9 mouse cellular contexts compared by ENCODE assay signal in genomic region chr3:89058783-89059182, GRCm38 (mm10). TPM values are rescaled to one million over a fixed set of nuclear protein-coding genes. Genes with fewer than 3 reads are reported as not detected.
DNase-seq lines count a peak whose midpoint lies in the region; ATAC-seq lines count a peak whose summit lies in the region.
"Had no signal": no experiment of that assay in that cellular context is flagged by ENCODE, and none has a peak within 500 bp of the region (broad histone marks: within the 10 kb centered on the region; RNA-seq: fewer than 3 reads in every experiment).

No protein-coding gene starts in this region.

- H3K27me3 ChIP-seq in limb, embryonic 11.5 days (ENCODE audit: control insufficient read depth, insufficient read depth, low read length) = no peaks in the 10 kb centered on the region
- H3K27me3 ChIP-seq in limb, embryonic 10.5 days (ENCODE audit: low read depth, poor library complexity, severe bottlenecking) = no peaks in the 10 kb centered on the region
- H3K27me3 ChIP-seq in embryonic facial prominence, embryonic 14.5 days (replicated peaks; ENCODE audit: control insufficient read depth, insufficient read depth, low read length) = no peaks in the 10 kb centered on the region
- no peaks in the 10 kb centered on the region for H3K27me3 ChIP-seq in forebrain, embryonic 11.5 days (ENCODE audit: control insufficient read depth, insufficient read depth, low read length)

- ATAC-seq in limb, embryonic 11.5 days (ENCODE audit: insufficient number of reproducible peaks, low FRiP score, low TSS enrichment, low read depth) = no peak
- ATAC-seq in activated CD4-positive, CD25-positive, alpha-beta regulatory T cell, adult 4 months = peak; percentile 40
- ATAC-seq in embryonic facial prominence, embryonic 14.5 days (ENCODE audit: low read depth) = no peak
- ATAC-seq in megakaryocyte-erythroid progenitor cell, adult 5-6 weeks (replicated peaks; ENCODE audit: low FRiP score, low TSS enrichment, poor library complexity, severe bottlenecking) = 0 out of 2 replicates have a peak, but pooled peaks have one; percentile 75
- no peak for ATAC-seq in forebrain, embryonic 11.5 days (replicated peaks; ENCODE audit: low FRiP score)

- 85% methylated on average over 3 of the region's 3 CpGs for WGBS in limb, embryonic 11.5 days
- WGBS in limb, embryonic 10.5 days = 83% methylated on average over 3 of the region's 3 CpGs
- 80% methylated on average over 3 of the region's 3 CpGs for WGBS in embryonic facial prominence, embryonic 14.5 days
- WGBS in forebrain, embryonic 11.5 days = 88% methylated on average over 3 of the region's 3 CpGs

- peak; percentile 43 to 53 for DNase-seq in cerebellum, adult 18-20 months
- DNase-seq in cerebellum, postnatal 4 days (ENCODE audit: low spot score in 2 of 2) = no peak
- peak; percentile 31 for DNase-seq in limb, embryonic 11.5 days (ENCODE audit: low spot score)
- DNase-seq in limb, embryonic 10.5 days (ENCODE audit: low spot score) = no peak
- peak; percentile 2 for DNase-seq in embryonic facial prominence, embryonic 14.5 days (ENCODE audit: low spot score)
- no peak for DNase-seq in forebrain, embryonic 11.5 days (ENCODE audit: low spot score)

- no peak overlapping the region for H3K4me2 ChIP-seq in limb, embryonic 11.5 days (ENCODE audit: low read depth, severe bottlenecking)
- H3K4me2 ChIP-seq in embryonic facial prominence, embryonic 14.5 days (ENCODE audit: low read depth, low read length) = no peak overlapping the region
- no peak overlapping the region for H3K4me2 ChIP-seq in forebrain, embryonic 11.5 days (ENCODE audit: low read depth, low read length, severe bottlenecking)

- H3K9ac ChIP-seq in limb, embryonic 11.5 days (ENCODE audit: low read length) = no peak overlapping the region
- H3K9ac ChIP-seq in embryonic facial prominence, embryonic 14.5 days (ENCODE audit: low read depth, low read length) = no peak overlapping the region
- no peak overlapping the region for H3K9ac ChIP-seq in forebrain, embryonic 11.5 days (ENCODE audit: low read length)

- no peak overlapping the region for H3K27ac ChIP-seq in limb, embryonic 11.5 days (replicated peaks; ENCODE audit: low read depth, low read length)
- H3K27ac ChIP-seq in limb, embryonic 10.5 days = no peak overlapping the region
- H3K27ac ChIP-seq in embryonic facial prominence, embryonic 14.5 days (replicated peaks; ENCODE audit: low read depth, low read length) = no peak overlapping the region
- no peak overlapping the region for H3K27ac ChIP-seq in forebrain, embryonic 11.5 days (ENCODE audit: low read depth, low read length)

- H3K4me3 ChIP-seq in limb, embryonic 11.5 days (ENCODE audit: low read depth, low read length) = no peak overlapping the region
- H3K4me3 ChIP-seq in limb, embryonic 10.5 days = no peak overlapping the region
- no peak overlapping the region for H3K4me3 ChIP-seq in embryonic facial prominence, embryonic 14.5 days (ENCODE audit: low read depth, low read length)
- no peak overlapping the region for H3K4me3 ChIP-seq in forebrain, embryonic 11.5 days (ENCODE audit: low read depth, low read length)

- H3K36me3 ChIP-seq in limb, embryonic 11.5 days (ENCODE audit: control insufficient read depth, insufficient read depth, low read length) = peaks cover 20% of the 10 kb centered on the region; the same call in 1 of the 2 replicates
- peaks cover 100% of the 10 kb centered on the region for H3K36me3 ChIP-seq in limb, embryonic 10.5 days
- peaks cover 96% of the 10 kb centered on the region for H3K36me3 ChIP-seq in embryonic facial prominence, embryonic 14.5 days (ENCODE audit: control insufficient read depth, insufficient read depth, low read length)
- peaks cover 3% of the 10 kb centered on the region; the same call in 1 of the 2 replicates for H3K36me3 ChIP-seq in forebrain, embryonic 11.5 days (ENCODE audit: control insufficient read depth, insufficient read depth, low read length)

- no peaks in the 10 kb centered on the region for H3K9me3 ChIP-seq in limb, embryonic 11.5 days (ENCODE audit: control insufficient read depth, low read length)
- H3K9me3 ChIP-seq in limb, embryonic 10.5 days (replicated peaks) = no peaks in the 10 kb centered on the region
- H3K9me3 ChIP-seq in embryonic facial prominence, embryonic 14.5 days (ENCODE audit: control insufficient read depth, low read length) = no peaks in the 10 kb centered on the region
- H3K9me3 ChIP-seq in forebrain, embryonic 11.5 days (ENCODE audit: control insufficient read depth, low read length) = no peaks in the 10 kb centered on the region

- H3K4me1 ChIP-seq in limb, embryonic 11.5 days (ENCODE audit: control insufficient read depth, insufficient read depth, low read length) = no peaks in the 10 kb centered on the region
- H3K4me1 ChIP-seq in limb, embryonic 10.5 days = no peaks in the 10 kb centered on the region
- no peaks in the 10 kb centered on the region for H3K4me1 ChIP-seq in embryonic facial prominence, embryonic 14.5 days (ENCODE audit: control insufficient read depth, insufficient read depth, low read length)
- H3K4me1 ChIP-seq in forebrain, embryonic 11.5 days (replicated peaks; ENCODE audit: control insufficient read depth, insufficient read depth, low read length) = no peaks in the 10 kb centered on the region

RNA-seq across cellular contexts. Expression of gene Rusc1, which starts 34.3 kb away (rescaled TPM):
- 13.8 TPM in 2 replicates for polyA plus RNA-seq in limb, embryonic 11.5 days (2014; fragmentation: Nextera tagmentation; extraction: Ambion mirVana)
- 9.4 and 13.3 TPM in 2 replicates for polyA plus RNA-seq in limb, embryonic 10.5 days (2016; fragmentation: Nextera tagmentation; extraction: Ambion mirVana)
- 10 to 100 TPM; 54.4 to 70.3 TPM for polyA plus RNA-seq in activated CD4-positive, CD25-positive, alpha-beta regulatory T cell, adult 4 months (2017; shearing (Covaris generic))
- 23.5 and 26.5 TPM in 2 replicates for polyA plus RNA-seq in embryonic facial prominence, embryonic 14.5 days (2014; fragmentation: Nextera tagmentation; extraction: Ambion mirVana)
- total RNA-seq in megakaryocyte-erythroid progenitor cell, adult 5-6 weeks (2014; fragmentation: Nextera tagmentation) = 8.0 and 13.7 TPM in 2 replicates
- total RNA-seq in megakaryocyte-erythroid progenitor cell, adult 5-6 weeks (2017) = 5.8 and 8.9 TPM in 2 replicates
- 23.9 and 24.5 TPM in 2 replicates for polyA plus RNA-seq in forebrain, embryonic 11.5 days (2014; fragmentation: Nextera tagmentation; extraction: Ambion mirVana)

RNA-seq across cellular contexts. Expression of gene Gm43738, which starts 42.1 kb away (rescaled TPM):
- not detected in 2 replicates for polyA plus RNA-seq in limb, embryonic 11.5 days (2014; fragmentation: Nextera tagmentation; extraction: Ambion mirVana)
- 0.09 TPM in 1 of 2 replicates, not detected in the other for polyA plus RNA-seq in limb, embryonic 10.5 days (2016; fragmentation: Nextera tagmentation; extraction: Ambion mirVana)
- polyA plus RNA-seq in activated CD4-positive, CD25-positive, alpha-beta regulatory T cell, adult 4 months (2017; shearing (Covaris generic)) = under 1 TPM in 1 of 2 experiments, not detected in 1; 0.23 TPM
- polyA plus RNA-seq in embryonic facial prominence, embryonic 14.5 days (2014; fragmentation: Nextera tagmentation; extraction: Ambion mirVana) = not detected in 2 replicates
- not detected in 2 replicates for total RNA-seq in megakaryocyte-erythroid progenitor cell, adult 5-6 weeks (2014; fragmentation: Nextera tagmentation)
- total RNA-seq in megakaryocyte-erythroid progenitor cell, adult 5-6 weeks (2017) = not detected in 2 replicates
- polyA plus RNA-seq in forebrain, embryonic 11.5 days (2014; fragmentation: Nextera tagmentation; extraction: Ambion mirVana) = not detected in 2 replicates
- total RNA-seq: left cerebral cortex, postnatal 25 days had no signal

RNA-seq across cellular contexts. Expression of gene Fdps, which starts 43.0 kb away (rescaled TPM):
- 315 and 326 TPM in 2 replicates for polyA plus RNA-seq in limb, embryonic 11.5 days (2014; fragmentation: Nextera tagmentation; extraction: Ambion mirVana)
- 361 and 405 TPM in 2 replicates for polyA plus RNA-seq in limb, embryonic 10.5 days (2016; fragmentation: Nextera tagmentation; extraction: Ambion mirVana)
- polyA plus RNA-seq in activated CD4-positive, CD25-positive, alpha-beta regulatory T cell, adult 4 months (2017; shearing (Covaris generic)) = 10 to 100 TPM; 75.1 to 83.8 TPM
- 183 and 205 TPM in 2 replicates for polyA plus RNA-seq in embryonic facial prominence, embryonic 14.5 days (2014; fragmentation: Nextera tagmentation; extraction: Ambion mirVana)
- 53.1 and 60.3 TPM in 2 replicates for total RNA-seq in megakaryocyte-erythroid progenitor cell, adult 5-6 weeks (2014; fragmentation: Nextera tagmentation)
- 102 and 125 TPM in 2 replicates for total RNA-seq in megakaryocyte-erythroid progenitor cell, adult 5-6 weeks (2017)
- 332 and 356 TPM in 2 replicates for polyA plus RNA-seq in forebrain, embryonic 11.5 days (2014; fragmentation: Nextera tagmentation; extraction: Ambion mirVana)

Comparison
In these comparisons a context has a peak if more than half of its experiments do, and no peak if none do; other contexts are left out.
1. DNase-seq: peak in cerebellum, adult 18-20 months (2 of 2), limb, embryonic 11.5 days (single experiment) and embryonic facial prominence, embryonic 14.5 days (single experiment); none in cerebellum, postnatal 4 days (0 of 2), limb, embryonic 10.5 days (single experiment) and forebrain, embryonic 11.5 days (single experiment).
2. ATAC-seq: peak in activated CD4-positive, CD25-positive, alpha-beta regulatory T cell, adult 4 months (single experiment) and megakaryocyte-erythroid progenitor cell, adult 5-6 weeks (single experiment); none in limb, embryonic 11.5 days (single experiment), embryonic facial prominence, embryonic 14.5 days (single experiment) and forebrain, embryonic 11.5 days (single experiment).